Mouse (Mus musculus) left cerebral cortex, adult 2 months (tissue): Measurements from ENCODE around the gene Crb3. TPM values are rescaled to one million over a fixed set of nuclear protein-coding genes. Genes with fewer than 3 reads are reported as not detected.

Source experiments
- DNase-seq, 2 experiments: peaks; one replicate each; pipeline ENCODE4 v3.0.0; 2021 to 2022; ENCODE audit warnings: low spot score in 2 of 2, mixed read lengths in 1 of 2; ENCODE audit errors: extremely low spot score in 1 of 2
- H3K27ac ChIP-seq: fragments of 200-600 bp; 2 replicates; pipeline ENCODE4 v1.8.1; 2022
- H3K4me3 ChIP-seq: fragments of 200-600 bp; 2 replicates; pipeline ENCODE4 v1.8.1; 2022
- CTCF ChIP-seq: fragments of 200-600 bp; IDR thresholded peaks from 2 replicates; pipeline ENCODE4 v1.8.1; 2022; ENCODE audit warnings: antibody characterized with exemption, mild to moderate bottlenecking, moderate library complexity
- intact Hi-C: fragments of 180-260 bp; cut with DNase I; formaldehyde crosslinking; loops from one replicate; pipeline ENCODE4 v1.15.1; 2025
- total RNA-seq, 2 experiments: library from RNA; stranded (reverse); gene quantifications; 2 replicates each; pipeline ENCODE4 v1.2.3; 2021

Crb3 gene
- total RNA-seq, 2 experiments from 2014 or later: 0.77 TPM; not detected in 1

GRCm38 (mm10) chr17:57110005-57110404, 51.1 kb downstream of the Crb3 start:
- intact Hi-C loops: no loop called here
- TF ChIP-seq CTCF: no peak
- H3K4me3 ChIP-seq: no peak overlapping the region
- H3K27ac ChIP-seq: no peak overlapping the region
- DNase-seq: no peak

DNA sequence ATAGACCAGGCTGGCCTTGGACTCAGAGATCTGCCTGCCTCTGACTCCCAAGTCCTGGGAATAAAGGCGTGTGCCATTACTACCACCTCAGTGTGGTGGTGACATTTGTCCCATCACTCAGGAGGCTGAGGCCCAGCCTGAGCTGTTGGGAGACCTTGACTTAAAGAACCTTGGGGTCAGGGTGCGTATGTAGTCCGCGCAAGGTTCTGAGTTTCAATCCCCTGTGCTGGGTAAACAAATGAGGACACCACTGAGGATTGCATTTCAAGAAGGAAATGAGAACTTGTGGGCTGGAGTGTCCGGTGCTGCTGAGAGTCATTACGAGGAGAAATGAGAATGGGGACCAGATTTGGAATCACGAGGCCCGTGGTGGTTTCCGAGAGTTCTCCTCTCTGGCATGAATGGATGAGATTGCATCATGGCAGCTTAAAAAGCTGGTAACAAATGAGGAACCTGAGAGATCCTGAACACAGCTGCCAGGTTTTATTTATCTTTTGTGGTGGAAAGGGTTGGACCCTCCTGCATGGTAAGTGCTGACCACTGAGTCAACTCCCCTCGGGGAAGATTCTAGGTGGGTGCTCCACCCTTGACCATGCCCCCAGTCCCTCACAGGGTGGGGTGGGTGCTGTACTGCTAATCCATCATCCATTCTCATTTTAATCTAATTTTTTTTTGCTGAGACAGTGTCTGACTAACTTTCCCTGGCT, 54.0 kb downstream of the Crb3 start:
- H3K27ac ChIP-seq: no peak overlapping the region
- no peak for DNase-seq
- no peak for TF ChIP-seq CTCF
- intact Hi-C loops: no loop called here
- no peak overlapping the region for H3K4me3 ChIP-seq

Other genes with a start within 250 kb of the Crb3 start
- gene Rfx2, start 228.1 kb upstream of the Crb3 start, total RNA-seq: 1 to 10 TPM; 2.2 to 3.5 TPM
- gene Acsbg2, start 184.7 kb upstream of the Crb3 start, total RNA-seq: not detected
- not detected for gene 1700061G19Rik, start 183.6 kb upstream of the Crb3 start, total RNA-seq
- gene Mllt1, start 123.7 kb upstream of the Crb3 start, total RNA-seq: 10 to 100 TPM; 80.8 to 87.6 TPM
- not detected for gene Acer1, start 77.0 kb upstream of the Crb3 start, total RNA-seq
- gene Clpp, start 68.8 kb upstream of the Crb3 start, total RNA-seq: 10 to 100 TPM; 62.4 to 64.7 TPM
- 10 to 100 TPM; 22.8 to 26.9 TPM for gene Alkbh7, start 61.8 kb upstream of the Crb3 start, total RNA-seq
- not detected for gene Pspn, start 59.1 kb upstream of the Crb3 start, total RNA-seq
- gene Gtf2f1, start 47.8 kb upstream of the Crb3 start, total RNA-seq: 10 to 100 TPM; 61.0 to 61.2 TPM
- gene Gm17949, start 47.6 kb upstream of the Crb3 start, total RNA-seq: under 1 TPM in 1 of 2 experiments, not detected in 1; 0.49 TPM
- 100 to 1,000 TPM; 107 to 110 TPM for gene Khsrp, start 27.6 kb upstream of the Crb3 start, total RNA-seq
- gene Slc25a41, start 17.5 kb upstream of the Crb3 start, total RNA-seq: not detected
- gene Slc25a23, start 758 bp downstream of the Crb3 start, total RNA-seq: 100 to 1,000 TPM; 322 to 366 TPM
- gene Dennd1c, start 19.4 kb downstream of the Crb3 start, total RNA-seq: 1 to 10 TPM; 1.0 to 1.5 TPM
- 100 to 1,000 TPM; 584 to 587 TPM for gene Tubb4a, start 28.7 kb downstream of the Crb3 start, total RNA-seq
- gene Tnfsf9, start 46.2 kb downstream of the Crb3 start, total RNA-seq: under 1 TPM; 0.27 to 0.44 TPM
- under 1 TPM in 1 of 2 experiments, not detected in 1; 0.58 TPM for gene Cd70, start 90.7 kb downstream of the Crb3 start, total RNA-seq
- gene Tnfsf14, start 135.1 kb downstream of the Crb3 start, total RNA-seq: not detected
- under 1 TPM; 0.29 to 0.42 TPM for gene C3, start 169.0 kb downstream of the Crb3 start, total RNA-seq
- 10 to 100 TPM; 24.4 to 24.7 TPM for gene Gpr108, start 189.3 kb downstream of the Crb3 start, total RNA-seq
- 10 to 100 TPM in 1 of 2 experiments, 1 to 10 TPM in 1; 9.9 to 10.5 TPM for gene Trip10, start 190.3 kb downstream of the Crb3 start, total RNA-seq
- 1 to 10 TPM; 3.1 to 3.5 TPM for gene Vav1, start 220.0 kb downstream of the Crb3 start, total RNA-seq